Mouse (Mus musculus) brown adipose tissue, adult 24 weeks (tissue): ENCODE results near the gene Erbb4. TPM values are rescaled to one million over a fixed set of nuclear protein-coding genes. Genes with fewer than 3 reads are reported as not detected.
"Not testable (repeated sequence)": the region's sequence is repeated elsewhere in the genome, so short reads cannot be mapped to it uniquely, and the experiment has no call there.

Experiments
- H3K27ac ChIP-seq: fragments of 200-500 bp; replicated peaks from 2 replicates; pipeline ENCODE4 v1.5.1; 2012; ENCODE audit warnings: low read depth, mild to moderate bottlenecking, low read length
- H3K4me1 ChIP-seq: fragments of 200-500 bp; 2 replicates; pipeline ENCODE4 v1.6.1; 2012; ENCODE audit warnings: low read length, mixed read lengths; ENCODE audit not compliant: control insufficient read depth, insufficient read depth, insufficient read length
- H3K4me3 ChIP-seq: fragments of 200-500 bp; 2 replicates; pipeline ENCODE4 v1.5.1; 2012; ENCODE audit warnings: low read depth, mild to moderate bottlenecking, low read length, moderate library complexity; ENCODE audit not compliant: insufficient read depth
- polyA plus RNA-seq: library from polyadenylated mRNA; stranded (reverse); fragments of >200 nt; gene quantifications from 2 replicates; pipeline ENCODE4 v1.2.4, GENCODE M21; 2012; ENCODE audit not compliant: missing spikeins, insufficient read depth, insufficient read length

Erbb4 gene
- polyA plus RNA-seq, 1 experiment, result 2.6 TPM

DNA sequence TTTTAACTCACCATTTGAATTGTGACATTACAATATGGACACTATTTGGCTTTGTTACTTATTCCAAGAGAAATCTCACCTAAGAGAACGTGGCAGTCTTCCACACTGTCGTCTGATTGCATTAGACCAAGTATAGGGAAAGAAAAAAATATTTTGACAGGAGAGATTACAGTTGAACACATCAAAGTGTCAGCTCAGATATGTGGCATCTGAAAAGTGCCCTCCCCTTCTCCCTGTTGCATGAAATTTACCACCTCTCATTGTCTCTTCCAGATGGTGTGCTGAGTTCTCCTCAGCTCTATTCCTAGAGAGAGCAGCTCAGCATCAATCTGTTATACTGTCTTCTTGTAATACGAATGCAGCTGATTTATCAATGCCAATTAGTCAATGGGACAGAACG lies 268.5 kb downstream of the Erbb4 start:
- Histone ChIP-seq H3K4me1 (no peaks in the 10 kb centered on the region), H3K27ac (no peak overlapping the region), H3K4me3 (no peak overlapping the region)

DNA sequence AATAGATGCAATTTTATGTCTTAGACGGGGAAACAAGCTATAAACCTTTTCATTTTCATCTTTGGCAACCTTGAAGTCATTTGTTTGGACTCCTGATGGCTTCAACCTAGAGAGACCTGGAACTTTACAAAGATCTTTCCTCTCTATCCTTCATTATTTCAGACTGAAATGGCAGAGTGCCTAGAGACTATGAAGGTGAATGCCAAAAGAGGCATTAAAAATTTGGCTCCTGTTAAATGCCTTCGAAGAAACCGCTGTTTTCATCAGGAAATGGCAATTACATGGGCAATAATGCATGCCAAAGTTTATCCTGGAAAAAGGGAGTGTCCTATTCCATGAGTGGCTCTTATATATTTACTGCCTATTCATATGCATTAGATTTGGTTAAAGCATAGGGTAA lies 273.2 kb downstream of the Erbb4 start:
- Histone ChIP-seq H3K4me3 (no peak overlapping the region), H3K27ac (no peak overlapping the region), H3K4me1 (no peaks in the 10 kb centered on the region)

DNA sequence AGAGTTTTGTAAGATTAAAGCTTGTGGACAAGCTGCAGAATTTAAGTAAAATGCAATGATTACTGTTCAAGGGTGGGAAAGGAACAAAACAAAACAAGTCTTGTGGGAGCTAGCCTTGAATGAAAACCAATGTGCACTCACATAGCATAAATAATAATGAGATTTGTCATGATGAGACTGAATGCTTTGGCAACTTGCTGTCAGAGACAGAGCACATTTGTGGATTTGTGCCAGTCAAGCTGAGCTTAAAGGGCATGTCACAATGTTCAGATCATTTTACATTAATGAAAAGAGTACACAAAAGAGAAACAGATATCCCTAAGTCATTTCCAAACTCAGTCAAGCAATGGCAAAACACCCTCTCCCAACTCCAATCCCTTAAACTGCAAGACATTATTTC lies 275.8 kb downstream of the Erbb4 start:
- no peak overlapping the region for H3K4me3 ChIP-seq
- H3K27ac ChIP-seq, result no peak overlapping the region
- H3K4me1 ChIP-seq, result no peaks in the 10 kb centered on the region

DNA sequence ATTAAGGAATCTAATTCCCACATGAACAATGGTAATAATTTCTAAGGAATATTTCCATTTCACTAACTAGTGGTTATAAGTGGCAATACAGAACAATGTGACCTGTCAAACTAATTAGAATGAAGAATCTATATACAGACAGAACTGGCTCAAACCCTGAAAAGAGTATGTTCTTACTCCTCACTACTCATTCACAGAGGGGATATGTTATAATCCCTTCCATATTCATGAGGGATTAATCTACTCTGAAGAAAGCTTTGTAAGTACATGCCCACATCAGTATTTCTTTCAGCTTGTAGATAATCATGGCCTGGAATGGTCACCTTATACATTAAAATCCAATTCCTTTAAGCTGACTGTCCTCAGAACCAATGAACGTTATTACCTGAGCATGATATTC lies 276.3 kb downstream of the Erbb4 start:
- Histone ChIP-seq H3K4me3 (no peak overlapping the region), H3K4me1 (no peaks in the 10 kb centered on the region), H3K27ac (no peak overlapping the region)

DNA sequence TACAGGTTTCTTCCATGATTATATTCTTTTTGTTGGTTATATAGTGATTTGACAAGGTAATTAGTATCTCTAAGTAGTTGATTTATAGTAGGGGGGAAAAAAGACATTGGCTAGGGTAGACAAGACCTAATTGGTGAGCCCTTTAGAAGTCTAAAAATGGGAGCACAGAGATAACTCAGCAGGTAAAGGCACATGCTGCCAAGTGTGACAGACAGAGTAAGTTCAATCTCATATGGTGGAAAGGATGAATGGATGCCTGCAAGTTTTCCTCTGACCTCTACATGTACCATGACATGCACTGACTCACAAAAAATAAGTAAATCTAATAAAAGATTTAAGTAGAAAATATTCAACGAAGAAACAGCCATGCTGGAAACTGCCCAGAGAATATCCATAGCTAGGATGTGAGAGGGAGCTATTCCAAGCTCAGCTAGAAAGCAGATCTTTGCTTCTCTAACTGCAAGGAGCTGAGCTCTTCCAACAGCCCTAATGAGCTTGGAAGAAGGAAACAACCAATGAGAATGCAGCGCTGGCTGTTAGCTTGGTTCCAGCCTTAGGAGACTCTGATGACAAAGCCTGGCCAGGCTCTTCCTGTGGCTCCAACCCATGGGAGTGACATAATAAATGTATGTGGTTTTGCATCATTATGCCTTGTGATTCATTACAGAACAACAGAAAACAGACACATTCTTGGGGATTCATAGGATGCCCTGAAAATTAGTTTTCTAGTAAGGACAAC lies 277.2 kb downstream of the Erbb4 start:
- no peak overlapping the region for H3K4me3 ChIP-seq
- H3K4me1 ChIP-seq, result no peaks in the 10 kb centered on the region

DNA sequence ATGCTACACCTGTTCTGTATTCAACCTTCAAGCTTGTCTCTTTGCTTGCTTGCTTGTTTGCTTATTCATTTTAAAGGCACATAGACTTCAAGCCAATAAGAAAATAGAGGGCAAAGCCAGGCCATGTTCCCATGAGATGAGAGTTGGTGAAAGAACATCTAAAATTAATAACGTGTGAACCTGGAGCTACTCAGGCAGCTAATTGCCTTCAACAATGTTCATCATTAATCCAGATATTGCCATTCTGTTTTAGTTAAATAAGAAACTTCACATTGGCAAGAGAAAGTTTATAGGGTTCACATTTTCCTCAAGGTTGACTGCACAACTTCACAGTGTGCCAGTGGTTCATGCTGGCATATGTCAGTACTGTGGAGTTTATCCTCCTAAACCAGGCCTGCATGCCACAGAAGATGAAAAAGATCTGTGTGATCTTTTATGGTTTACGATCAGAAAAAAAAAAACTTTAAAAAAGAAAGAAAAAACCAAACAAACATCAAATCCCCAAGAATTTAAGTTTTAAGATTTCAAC lies 284.7 kb downstream of the Erbb4 start:
- Histone ChIP-seq H3K4me1 (no peaks in the 10 kb centered on the region), H3K27ac (no peak overlapping the region)

More for the DNA sequence above, 277.2 kb downstream of the Erbb4 start:
- no peak overlapping the region for H3K27ac ChIP-seq

DNA sequence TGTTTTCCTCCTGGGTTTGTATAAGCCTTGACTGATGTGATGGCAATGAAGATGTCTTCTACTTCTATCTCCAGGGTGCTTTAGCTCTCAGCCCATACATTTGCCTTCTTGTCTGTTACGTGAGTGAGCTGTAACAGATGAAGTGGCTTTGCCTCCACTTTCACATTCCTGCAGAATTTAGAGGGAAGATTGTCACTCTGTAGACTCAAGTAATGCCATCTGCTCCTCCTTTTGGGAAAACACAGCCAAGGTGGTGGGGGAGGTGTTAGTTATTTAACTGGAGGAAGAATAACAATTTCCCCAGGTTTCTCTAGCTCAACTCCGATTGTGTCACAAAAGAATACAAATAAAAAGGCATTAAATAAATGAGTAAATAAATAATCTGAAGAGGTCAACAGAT lies 301.1 kb downstream of the Erbb4 start:
- H3K4me3 ChIP-seq, result no peak overlapping the region

More for the DNA sequence above, 284.7 kb downstream of the Erbb4 start:
- no peak overlapping the region for H3K4me3 ChIP-seq

DNA sequence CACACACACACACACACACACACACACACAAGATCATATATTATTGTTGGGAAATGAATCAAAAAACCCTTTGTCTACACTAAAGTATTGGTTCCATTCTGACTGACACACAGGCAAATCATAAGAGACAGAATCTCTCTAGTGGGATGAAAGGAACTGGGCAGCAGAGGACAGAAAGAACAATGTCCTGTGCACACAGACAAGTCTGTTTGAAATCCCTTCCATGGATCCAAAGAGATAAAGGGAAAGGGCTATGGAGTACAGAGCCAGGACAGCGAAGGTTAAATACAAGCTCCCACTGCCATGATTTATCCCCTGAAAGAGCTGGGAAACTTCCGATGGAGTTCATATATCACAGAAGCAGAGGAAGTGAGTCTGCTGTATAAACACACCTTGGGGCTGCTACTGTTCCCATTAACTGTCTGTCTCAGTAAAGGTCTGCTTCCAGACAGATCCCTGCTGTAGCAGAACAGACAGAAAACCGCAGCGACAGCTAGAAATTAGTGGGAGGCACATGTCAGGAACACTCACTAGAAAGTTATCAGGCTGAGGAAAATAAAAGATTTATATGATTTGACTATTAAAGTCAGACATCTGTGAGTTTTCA lies 320.3 kb downstream of the Erbb4 start:
- no peaks in the 10 kb centered on the region for H3K4me1 ChIP-seq
- no peak overlapping the region for H3K27ac ChIP-seq
- H3K4me3 ChIP-seq, result no peak overlapping the region

More for the DNA sequence above, 301.1 kb downstream of the Erbb4 start:
- Histone ChIP-seq H3K27ac (no peak overlapping the region), H3K4me1 (no peaks in the 10 kb centered on the region)

DNA sequence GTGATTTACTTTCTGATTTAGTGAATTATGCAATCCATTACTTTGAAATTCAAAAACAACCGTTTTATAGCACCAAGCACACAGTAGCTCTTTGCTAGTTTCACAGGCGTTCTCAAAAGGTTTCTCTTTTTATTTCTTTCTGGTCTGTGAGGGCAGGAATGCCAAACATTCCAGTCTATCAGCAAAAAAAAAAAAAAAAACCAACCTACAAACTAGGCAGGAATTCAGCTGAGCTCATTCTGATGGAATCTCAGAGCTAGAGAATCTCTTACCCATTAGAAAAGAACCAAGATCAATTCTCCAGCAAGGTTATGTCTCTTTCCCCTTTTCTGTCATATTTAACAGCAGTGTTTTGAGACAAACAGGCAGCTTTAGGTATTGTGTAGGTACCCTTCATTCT lies 327.2 kb downstream of the Erbb4 start:
- H3K27ac ChIP-seq, result no peak overlapping the region
- no peak overlapping the region for H3K4me3 ChIP-seq
- no peaks in the 10 kb centered on the region for H3K4me1 ChIP-seq

DNA sequence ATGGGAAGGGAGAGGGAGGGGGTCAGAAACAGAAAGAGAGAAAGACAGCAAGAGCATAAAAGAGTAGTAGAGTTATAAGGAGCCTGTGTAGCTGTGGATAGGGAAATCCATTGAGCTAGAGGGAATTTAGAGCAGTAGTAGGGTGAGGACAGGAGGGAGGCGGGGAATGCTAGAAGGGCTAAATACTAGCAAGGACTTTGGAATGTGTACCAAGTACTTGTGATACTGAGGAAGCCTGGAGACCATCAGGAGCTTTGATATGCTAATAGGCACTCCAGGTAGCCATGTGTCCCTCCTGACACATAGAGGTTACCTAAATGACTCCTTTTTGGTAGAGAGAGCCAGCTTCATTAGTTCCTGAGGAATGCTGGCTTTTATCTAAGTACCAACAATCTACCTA lies 327.8 kb downstream of the Erbb4 start:
- H3K4me3 ChIP-seq, result no peak overlapping the region
- H3K27ac ChIP-seq, result no peak overlapping the region
- no peaks in the 10 kb centered on the region for H3K4me1 ChIP-seq

DNA sequence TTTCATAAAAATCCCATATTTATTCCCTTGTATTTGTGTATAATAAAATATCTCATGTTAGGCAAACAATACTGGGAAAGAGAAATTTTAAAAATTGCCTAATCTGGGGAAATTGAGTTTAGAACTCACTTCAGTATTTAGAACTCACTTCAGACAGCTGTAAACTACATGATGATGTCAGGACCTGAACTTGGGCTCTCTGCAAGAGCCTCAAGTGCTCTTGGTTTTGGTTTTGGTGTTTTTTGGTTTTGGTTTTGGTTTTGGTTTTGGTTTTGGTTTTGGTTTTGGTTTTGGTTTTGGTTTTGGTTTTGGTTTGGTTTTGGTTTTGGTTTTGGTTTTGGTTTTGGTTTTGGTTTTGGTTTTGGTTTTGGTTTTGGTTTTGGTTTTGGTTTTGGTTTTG lies 341.8 kb downstream of the Erbb4 start:
- H3K4me3 ChIP-seq, H3K4me1 ChIP-seq, H3K27ac ChIP-seq: not testable (repeated sequence)

DNA sequence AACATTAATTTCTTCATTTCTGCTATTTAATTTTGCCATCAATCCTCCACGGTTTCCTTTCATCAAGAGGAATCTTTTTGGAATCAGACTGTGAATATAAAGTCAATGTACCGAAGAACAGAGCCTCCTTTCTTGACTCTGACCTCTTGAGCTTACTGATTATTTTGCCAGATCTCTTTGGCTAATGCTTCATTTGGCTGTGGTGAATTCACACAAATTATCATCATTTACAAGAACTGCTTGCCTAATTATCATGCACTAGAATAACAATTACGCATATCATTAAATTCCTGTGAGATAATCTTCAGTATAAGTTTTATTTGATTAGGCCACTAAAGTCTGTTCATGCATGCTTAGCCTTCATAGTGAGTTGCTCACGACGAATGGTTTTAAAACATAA lies 345.4 kb downstream of the Erbb4 start:
- Histone ChIP-seq H3K4me1 (no peaks in the 10 kb centered on the region), H3K4me3 (no peak overlapping the region), H3K27ac (no peak overlapping the region)

DNA sequence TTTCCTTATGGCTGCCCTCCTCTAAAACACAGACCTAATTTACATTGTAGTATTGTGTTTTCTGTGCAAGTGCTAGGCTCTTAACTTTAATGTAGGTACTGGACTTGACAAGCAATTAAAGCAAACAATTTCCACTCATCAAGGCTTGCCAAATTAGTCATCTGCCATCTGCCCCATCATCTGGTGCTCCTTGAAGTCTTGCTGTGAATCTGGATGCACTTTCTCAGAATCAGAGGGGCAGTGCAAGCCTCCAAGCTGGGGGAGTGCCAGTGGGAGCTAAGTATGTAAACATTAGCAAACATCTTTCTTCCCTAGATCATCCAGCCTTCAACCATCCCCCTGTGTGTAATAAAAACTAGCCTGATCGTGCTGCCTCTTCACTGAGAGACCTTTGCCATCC lies 358.9 kb downstream of the Erbb4 start:
- Histone ChIP-seq H3K27ac (no peak overlapping the region), H3K4me1 (no peaks in the 10 kb centered on the region), H3K4me3 (no peak overlapping the region)

DNA sequence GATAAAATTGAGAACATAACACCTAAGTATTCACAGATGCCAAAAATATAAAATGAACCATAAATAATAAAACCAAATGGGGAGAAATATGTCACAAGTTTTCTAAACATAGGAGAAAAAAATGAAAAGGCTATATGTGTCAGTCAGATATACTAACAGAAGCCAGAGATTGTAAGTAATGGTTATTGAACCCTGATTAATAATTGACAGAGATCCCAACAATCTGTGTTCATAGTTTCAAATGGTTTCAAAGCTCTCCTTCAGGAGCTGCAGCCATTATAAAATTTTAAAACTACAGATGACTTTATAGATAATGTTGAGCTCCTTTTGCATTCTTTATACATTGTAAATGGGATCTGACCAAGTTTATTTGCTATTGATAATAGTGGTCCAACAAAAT lies 426.4 kb downstream of the Erbb4 start:
- H3K4me3 ChIP-seq, result no peak overlapping the region
- H3K27ac ChIP-seq, result no peak overlapping the region
- no peaks in the 10 kb centered on the region for H3K4me1 ChIP-seq

DNA sequence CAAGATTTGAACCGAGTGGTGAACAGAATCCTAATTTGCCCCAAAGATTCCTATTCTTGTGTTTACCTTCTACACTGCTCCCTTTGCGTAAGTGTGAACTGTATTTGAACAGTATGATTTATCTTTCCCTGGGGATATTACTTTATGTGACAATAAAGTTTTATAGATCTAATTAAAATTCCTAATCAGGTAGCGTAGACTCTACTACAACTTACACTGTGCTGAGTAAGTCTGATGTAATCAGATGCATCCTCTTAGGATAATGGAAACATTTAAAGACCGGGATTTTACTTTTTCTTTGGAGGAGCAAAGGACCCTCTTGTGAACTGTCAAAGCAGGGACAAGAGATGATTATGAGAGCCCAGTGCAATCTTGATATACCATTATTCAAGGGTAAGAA lies 433.2 kb downstream of the Erbb4 start:
- no peaks in the 10 kb centered on the region for H3K4me1 ChIP-seq
- H3K4me3 ChIP-seq, result no peak overlapping the region
- no peak overlapping the region for H3K27ac ChIP-seq
